Mouse (Mus musculus): ENCODE results near the gene Gm28961. TPM values are rescaled to one million over a fixed set of nuclear protein-coding genes. Genes with fewer than 3 reads are reported as not detected.
"Not testable (repeated sequence)": the region's sequence is repeated elsewhere in the genome, so short reads cannot be mapped to it uniquely, and the experiment has no call there.

The Gm28961 gene
- not detected in 2 replicates for polyA plus RNA-seq (2015; fragmentation: Nextera tagmentation; extraction: Ambion mirVana)

DNA sequence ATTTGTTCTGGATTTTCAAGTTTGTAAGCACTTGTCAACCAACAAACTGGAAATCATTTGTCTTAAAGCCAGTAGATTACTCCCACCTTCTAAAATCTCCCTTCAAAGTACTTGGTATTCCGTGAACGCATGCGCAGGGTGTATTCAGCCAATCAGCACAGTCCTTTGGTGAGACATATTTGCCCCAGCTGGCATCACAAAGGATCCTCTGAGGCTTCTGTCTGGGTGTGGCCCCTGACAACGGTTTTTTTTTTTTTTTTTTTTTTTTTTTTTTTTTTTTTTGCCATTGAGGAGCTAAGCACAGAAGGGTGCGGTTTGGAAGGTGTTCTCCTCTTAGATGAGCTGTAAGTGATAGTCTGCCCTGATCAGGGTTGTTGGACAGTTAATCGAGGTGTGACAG, at the start of gene Gm28961:
TSS of gene Gm28961 (plus strand) at position 301 of the 400 bp plus-strand sequence.
- not testable (repeated sequence) for H3K4me2 ChIP-seq (replicated peaks; ENCODE audit: low read depth, low read length); H3K9me3 ChIP-seq (ENCODE audit: low read length); H3K4me1 ChIP-seq (ENCODE audit: insufficient read depth, low read depth, low read length); H3K27ac ChIP-seq (ENCODE audit: low read length); H3K27me3 ChIP-seq (replicated peaks; ENCODE audit: insufficient read depth, low read length); H3K9ac ChIP-seq (replicated peaks; ENCODE audit: low read depth); DNase-seq (ENCODE audit: low spot score); H3K4me3 ChIP-seq (ENCODE audit: low read depth, low read length); H3K36me3 ChIP-seq (ENCODE audit: insufficient read depth, low read length); ATAC-seq
- no CpG with 5 or more reads among the region's 6 CpGs for WGBS

Other genes starting within 250 kb of the Gm28961 start
- not detected in 2 replicates for gene Gm21943, start 172.0 kb upstream of the Gm28961 start, polyA plus RNA-seq (2015; fragmentation: Nextera tagmentation; extraction: Ambion mirVana)